Mouse (Mus musculus) G1E (cell line): ENCODE data around the gene Rasl11b.

Source experiments
- CTCF ChIP-seq: IDR thresholded peaks from 2 replicates; pipeline ENCODE4 v1.5.1; 2012; ENCODE audit warnings: low read depth, low read length, inconsistent platforms, mixed read lengths
- GATA1 ChIP-seq: IDR thresholded peaks from 2 replicates; pipeline ENCODE4 v1.6.1; 2012; ENCODE audit warnings: borderline replicate concordance, low read length, inconsistent platforms, mixed read lengths
- GATA2 ChIP-seq: IDR thresholded peaks from 2 replicates; pipeline ENCODE4 v1.6.1; 2012; ENCODE audit warnings: low read depth, low read length, inconsistent platforms, borderline replicate concordance
- TAL1 ChIP-seq: conservative IDR thresholded peaks from 2 replicates; pipeline ENCODE4 v1.6.1; 2012; ENCODE audit warnings: low read depth, low read length, inconsistent platforms, mixed read lengths

DNA sequence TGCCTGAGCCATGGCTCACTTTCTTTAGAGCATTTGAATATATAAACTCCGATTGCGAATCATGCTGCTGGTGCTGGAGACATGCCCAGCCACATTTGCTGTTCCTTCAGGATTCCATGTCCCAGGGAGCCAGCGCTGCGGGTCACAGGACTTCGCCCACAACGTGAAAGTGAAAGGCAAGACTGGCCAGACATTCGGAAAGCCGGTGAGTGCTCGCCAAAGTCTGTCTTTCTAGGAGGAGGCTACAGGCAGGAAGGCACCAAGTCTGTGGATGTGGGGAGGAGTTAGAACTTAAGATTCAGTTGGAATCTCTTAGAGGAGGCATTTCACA lies 5.0 kb upstream of the Rasl11b start:
- TF ChIP-seq CTCF (no peak), GATA1 (no peak), GATA2 (no peak), TAL1 (no peak)
